Mouse (Mus musculus) heart, postnatal 0 days (tissue): ENCODE measurements around the gene Gm10518. TPM values are rescaled to one million over a fixed set of nuclear protein-coding genes. Genes with fewer than 3 reads are reported as not detected.

ENCODE experiments used
- ATAC-seq: fragments of 200-750 bp; cut with Nextera tagmentation; 2 replicates; pipeline ENCODE4 v1.8.0; 2017; ENCODE audit warnings: low read depth, moderate number of reproducible peaks, moderate library complexity; ENCODE audit not compliant: insufficient read depth
- DNase-seq: peaks from one replicate; pipeline ENCODE4 v3.0.0-alpha.2; 2016; ENCODE audit warnings: low spot score
- H3K27ac ChIP-seq: fragments of 300-500 bp; sonication (generic); 2 replicates; pipeline ENCODE4 v1.5.1; 2014; ENCODE audit warnings: low read depth, mild to moderate bottlenecking
- H3K27me3 ChIP-seq: fragments of 300-500 bp; sonication (generic); 2 replicates; pipeline ENCODE4 v1.6.1; 2014; ENCODE audit warnings: low read length, mixed read lengths; ENCODE audit not compliant: control insufficient read depth, insufficient read depth
- H3K36me3 ChIP-seq: fragments of 300-500 bp; sonication (generic); replicated peaks from 2 replicates; pipeline ENCODE4 v1.6.1; 2014; ENCODE audit warnings: low read length, mixed read lengths; ENCODE audit not compliant: control insufficient read depth, insufficient read depth
- H3K4me1 ChIP-seq: fragments of 300-500 bp; sonication (generic); 2 replicates; pipeline ENCODE4 v1.6.1; 2014; ENCODE audit warnings: antibody characterized with exemption; ENCODE audit not compliant: control insufficient read depth, insufficient read depth
- H3K4me2 ChIP-seq: fragments of 300-500 bp; sonication (generic); 2 replicates; pipeline ENCODE4 v1.6.1; 2014; ENCODE audit warnings: low read depth, mild to moderate bottlenecking, low read length, moderate library complexity
- H3K4me3 ChIP-seq: fragments of 300-500 bp; sonication (generic); 2 replicates; pipeline ENCODE4 v1.5.1; 2014; ENCODE audit warnings: low read depth, low read length
- H3K9ac ChIP-seq: fragments of 300-500 bp; sonication (generic); replicated peaks from 2 replicates; pipeline ENCODE4 v1.6.1; 2014; ENCODE audit warnings: low read depth, low read length, mixed read lengths
- H3K9me3 ChIP-seq: fragments of 300-500 bp; sonication (generic); replicated peaks from 2 replicates; pipeline ENCODE4 v1.6.1; 2016; ENCODE audit warnings: low read length; ENCODE audit not compliant: control insufficient read depth
- CTCF ChIP-seq: IDR thresholded peaks from 2 replicates; pipeline ENCODE4 v1.5.1; 2016; ENCODE audit warnings: antibody characterized with exemption, control low read depth, low read depth
- EP300 ChIP-seq: IDR thresholded peaks from 2 replicates; pipeline ENCODE4 v1.6.1; 2016; ENCODE audit warnings: antibody characterized with exemption, low read depth
- WGBS: fragments of 180-500 bp; shearing (Covaris S2); extraction: QIAGEN DNeasy Blood & Tissue Kit; methylation state at CpG from one replicate; pipeline ENCODE4 v1.1.7; 2014; 5-methylcytosine and 5-hydroxymethylcytosine counted together
- polyA plus RNA-seq: library from polyadenylated mRNA; unstranded; fragments of >200 nt; fragmentation: Nextera tagmentation; extraction: Ambion mirVana; gene quantifications from 2 replicates; pipeline ENCODE4 v1.2.1, GENCODE M21; 2015
- total RNA-seq: library from RNA; depleted of rRNA; stranded (reverse); fragments of >200 nt; gene quantifications from 2 replicates; pipeline ENCODE4 v1.2.3, GENCODE M21; 2014; ENCODE audit warnings: low replicate concordance

The Gm10518 gene
- total and polyA plus RNA-seq, 2 experiments from 2014 or later, result 0.14 TPM; not detected in 1

DNA sequence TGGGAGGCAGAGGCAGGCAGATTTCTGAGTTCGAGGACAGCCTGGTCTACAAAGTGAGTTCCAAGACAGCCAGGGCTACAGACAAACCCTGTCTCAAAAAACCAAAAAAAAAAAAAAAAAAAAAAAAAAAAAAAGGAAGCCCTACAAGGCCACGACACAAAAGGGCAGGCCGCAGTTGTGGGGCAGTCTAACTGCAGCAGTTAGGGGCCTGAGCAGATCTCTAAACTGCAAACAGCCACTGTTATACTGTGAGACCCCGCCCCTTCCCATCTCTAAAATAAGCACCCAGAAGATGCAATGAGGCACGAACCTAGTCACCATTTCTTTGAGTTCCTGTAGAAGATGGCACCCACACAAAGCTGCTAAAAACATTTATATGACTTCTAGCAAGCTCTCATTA, 17.7 kb upstream of the Gm10518 start:
- no peak overlapping the region for H3K4me2 ChIP-seq
- TF ChIP-seq CTCF (no peak), EP300 (no peak)
- H3K27me3 ChIP-seq, result no peaks in the 10 kb centered on the region
- no peak for DNase-seq
- 88% methylated on average over 5 of the region's 5 CpGs for WGBS
- H3K27ac ChIP-seq, result no peak overlapping the region
- H3K36me3 ChIP-seq, result peaks cover 80% of the 10 kb centered on the region
- no peak for ATAC-seq
- no peaks in the 10 kb centered on the region for H3K4me1 ChIP-seq
- H3K4me3 ChIP-seq, result no peak overlapping the region
- H3K9ac ChIP-seq, result no peak overlapping the region
- no peaks in the 10 kb centered on the region for H3K9me3 ChIP-seq

- ATAC-seq (no peak), DNase-seq (no peak)
- Histone ChIP-seq H3K4me2 (no peak overlapping the region), H3K9ac (no peak overlapping the region), H3K27me3 (no peaks in the 10 kb centered on the region), H3K27ac (no peak overlapping the region), H3K4me3 (no peak overlapping the region), H3K9me3 (no peaks in the 10 kb centered on the region), H3K36me3 (peaks cover 85% of the 10 kb centered on the region), H3K4me1 (no peaks in the 10 kb centered on the region)
- no peak for TF ChIP-seq CTCF
- WGBS, result 81% methylated on average over 4 of the region's 4 CpGs
Measured at GRCm38 (mm10) chr1:179787281-179787680, 15.9 kb upstream of the Gm10518 start.

GRCm38 (mm10) chr1:179798794-179799193, 4.4 kb upstream of the Gm10518 start:
- Histone ChIP-seq H3K9ac (no peak overlapping the region), H3K36me3 (peaks cover 41% of the 10 kb centered on the region)

DNA sequence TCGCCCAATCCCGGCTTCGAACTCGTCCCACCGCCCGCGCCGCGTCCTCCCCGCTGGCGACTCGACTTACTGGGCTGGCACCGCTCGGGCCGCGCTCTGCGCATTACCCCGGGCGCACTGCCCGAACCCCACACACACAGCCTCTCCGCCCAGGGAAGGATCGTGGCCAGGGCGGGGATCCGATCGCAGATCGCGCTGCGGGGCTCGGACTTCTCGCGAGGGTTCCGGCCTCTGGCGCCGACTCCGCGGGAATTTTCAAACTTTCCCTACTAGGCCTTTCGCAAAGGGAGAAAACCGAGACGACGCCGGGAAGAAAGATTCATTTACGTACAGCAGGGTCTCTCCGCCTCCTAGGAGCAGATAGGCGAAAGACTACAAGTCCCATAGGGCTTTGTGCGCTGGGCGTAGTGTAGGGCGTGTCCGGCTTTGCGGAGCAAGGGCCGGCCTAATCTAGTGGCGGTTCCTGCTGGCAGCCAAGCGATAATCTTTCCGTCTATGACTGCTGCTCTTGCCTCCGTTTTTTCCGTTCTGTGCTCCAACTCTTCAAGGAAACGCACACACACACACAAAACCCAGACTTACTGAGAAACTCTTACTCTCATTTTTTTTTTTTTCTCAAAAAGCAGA, 450 bp downstream of the Gm10518 start, which contains the start of gene Ahctf1:
TSS of gene Ahctf1 (minus strand) at position 168 of the 627 bp plus-strand sequence.
- DNase-seq (peak; percentile 99), ATAC-seq (peak; percentile 96)
- H3K4me1 ChIP-seq, result peaks cover 7% of the 10 kb centered on the region
- H3K4me2 ChIP-seq, result peak within 1 kb of the TSS; percentile 81
- peak within 1 kb of the TSS; percentile 97 for H3K4me3 ChIP-seq
- TF ChIP-seq EP300 (peak; percentile 97; the same call in 1 of the 2 replicates), CTCF (peak; percentile 24)
- no peaks in the 10 kb centered on the region for H3K9me3 ChIP-seq
- H3K36me3 ChIP-seq, result peaks cover 3% of the 10 kb centered on the region; the same call in 1 of the 2 replicates
- H3K27me3 ChIP-seq, result no peaks in the 10 kb centered on the region
- peak within 1 kb of the TSS; percentile 96 for H3K9ac ChIP-seq
- WGBS, result under 1% methylated on average over 49 of the region's 56 CpGs
- peak within 1 kb of the TSS; percentile 99 for H3K27ac ChIP-seq

More at GRCm38 (mm10) chr1:179798794-179799193, 4.4 kb upstream of the Gm10518 start:
- Histone ChIP-seq H3K4me1 (peaks cover 7% of the 10 kb centered on the region), H3K4me3 (no peak overlapping the region), H3K9me3 (no peaks in the 10 kb centered on the region), H3K27me3 (no peaks in the 10 kb centered on the region), H3K27ac (no peak overlapping the region), H3K4me2 (no peak overlapping the region)
- ATAC-seq (no peak), DNase-seq (no peak)
- TF ChIP-seq EP300, result no peak
- no peak for TF ChIP-seq CTCF

DNA sequence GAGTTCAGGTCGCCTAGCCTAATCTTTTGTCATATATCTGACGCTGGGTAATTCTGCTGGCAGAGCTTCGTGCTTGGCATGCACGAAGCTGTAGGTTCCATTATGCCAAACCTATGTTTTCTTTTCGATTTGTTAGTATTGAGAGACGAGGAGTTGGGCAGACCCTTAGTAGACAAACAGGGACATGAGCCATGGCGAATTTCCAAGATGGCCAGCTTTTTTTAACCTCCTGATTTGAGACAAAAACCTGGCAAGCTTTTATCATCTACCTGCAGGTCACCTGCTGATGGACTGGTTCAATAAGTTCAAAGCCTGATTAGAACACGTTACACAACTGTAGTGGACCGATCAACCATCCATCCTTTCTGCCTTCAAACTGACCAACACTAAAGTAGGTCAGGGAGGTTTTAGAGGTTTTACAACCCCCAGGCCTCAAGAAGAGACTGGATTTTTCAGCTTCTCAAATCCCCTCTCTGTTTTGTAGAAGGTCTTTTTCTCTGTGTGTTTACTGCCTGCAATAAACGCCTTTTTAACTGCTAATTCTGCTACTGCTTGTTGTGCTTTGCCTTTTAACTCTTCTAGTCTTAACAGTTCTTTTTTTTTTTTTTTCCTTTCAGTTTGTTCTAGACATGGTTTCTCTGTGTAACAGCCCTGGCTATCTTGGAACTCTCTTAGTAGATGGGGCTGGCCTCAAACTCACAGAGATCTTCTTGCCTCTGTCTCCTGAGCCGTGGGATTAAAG, 1.1 kb downstream of the Gm10518 start:
- Histone ChIP-seq H3K4me1 (peaks cover 7% of the 10 kb centered on the region), H3K36me3 (no peaks in the 10 kb centered on the region), H3K4me3 (peak overlapping the region; percentile 97), H3K4me2 (peak overlapping the region; percentile 81), H3K9ac (peak overlapping the region; percentile 96; the same call in 1 of the 2 replicates), H3K27me3 (no peaks in the 10 kb centered on the region), H3K27ac (peak overlapping the region; percentile 99), H3K9me3 (no peaks in the 10 kb centered on the region)
- DNase-seq (no peak), ATAC-seq (no peak)
- no peak for TF ChIP-seq EP300
- TF ChIP-seq CTCF, result no peak
- WGBS, result 26% methylated on average over 11 of the region's 11 CpGs
